Mouse (Mus musculus) layer of hippocampus, adult 9-11 months (tissue): ENCODE data around the gene Ift172.

Experiments used
- DNase-seq: peaks from one replicate; pipeline ENCODE4 v3.0.0; 2022

Ift172 gene

DNA sequence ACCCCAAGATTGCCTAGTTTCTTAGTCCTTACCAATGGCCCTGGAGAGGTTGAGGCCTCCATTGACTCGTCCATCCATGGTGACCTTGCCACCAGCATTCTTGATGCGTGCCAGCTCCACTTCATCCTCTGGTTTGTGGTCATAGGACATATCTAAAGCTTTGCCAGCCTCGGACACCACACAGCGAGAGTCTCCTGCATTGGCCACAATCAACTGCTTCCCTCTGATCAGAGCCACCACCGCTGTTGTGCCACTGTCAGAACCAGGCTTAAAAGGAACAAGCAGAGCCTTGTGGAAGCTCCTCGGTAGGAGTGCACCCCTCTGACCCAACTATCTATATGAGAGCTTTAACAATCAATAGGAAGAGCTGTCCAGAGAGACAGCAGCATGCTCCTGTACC lies 86.5 kb downstream of the Ift172 start:
- DNase-seq: no peak

DNA sequence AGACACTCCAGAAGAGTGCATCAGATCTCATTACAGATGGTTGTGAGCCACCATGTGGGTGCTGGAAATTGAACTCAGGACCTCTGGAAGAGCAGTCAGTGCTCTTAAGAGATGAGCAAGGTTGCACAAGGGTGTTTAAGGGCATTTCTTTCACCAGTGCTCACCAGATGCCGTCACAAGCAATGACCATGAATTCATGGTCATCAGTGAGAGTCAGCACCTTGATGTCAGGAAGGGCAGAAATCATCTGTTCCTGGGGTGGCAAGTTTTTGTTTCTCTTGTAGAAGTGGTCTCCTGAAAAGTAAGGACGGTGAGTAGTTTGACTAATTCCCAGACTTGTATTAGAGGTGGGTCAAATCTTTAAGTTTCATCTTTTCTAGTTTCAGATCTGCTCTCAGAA lies 87.0 kb downstream of the Ift172 start:
- no peak for DNase-seq
